Mouse (Mus musculus) urinary bladder, postnatal 14 days (tissue): Measurements from ENCODE around the gene Slc22a1.

ENCODE experiments used
- DNase-seq: peaks from one replicate; pipeline ENCODE4 v3.0.0; 2021; ENCODE audit warnings: low spot score

The Slc22a1 gene

GRCm38 (mm10) chr17:12675646-12676045 is at the start of gene Slc22a1:
Slc22a1 (minus strand) TSS chr17:12675829.
- DNase-seq, result peak; percentile 78

GRCm38 (mm10) chr17:12724767-12725744 is 49.4 kb upstream of the Slc22a1 start:
- DNase-seq, result peak; percentile 60

- DNase-seq, result peak; percentile 47
Observed at GRCm38 (mm10) chr17:12723986-12724766, 48.5 kb upstream of the Slc22a1 start.

- no peak for DNase-seq
Observed at GRCm38 (mm10) chr17:12722622-12723021, 47.0 kb upstream of the Slc22a1 start.

GRCm38 (mm10) chr17:12721118-12721886 is 45.7 kb upstream of the Slc22a1 start:
- DNase-seq, result no peak

GRCm38 (mm10) chr17:12718251-12718650 is 42.6 kb upstream of the Slc22a1 start:
- DNase-seq, result no peak

- no peak for DNase-seq
Observed at GRCm38 (mm10) chr17:12717445-12717844, 41.8 kb upstream of the Slc22a1 start.

GRCm38 (mm10) chr17:12715032-12715431 is 39.4 kb upstream of the Slc22a1 start:
- no peak for DNase-seq

GRCm38 (mm10) chr17:12714080-12714561 is 38.5 kb upstream of the Slc22a1 start:
- DNase-seq, result no peak

GRCm38 (mm10) chr17:12712993-12713392 is 37.4 kb upstream of the Slc22a1 start:
- no peak for DNase-seq

GRCm38 (mm10) chr17:12712191-12712590 is 36.6 kb upstream of the Slc22a1 start:
- DNase-seq, result no peak

GRCm38 (mm10) chr17:12710976-12711375 is 35.3 kb upstream of the Slc22a1 start:
- DNase-seq, result no peak

GRCm38 (mm10) chr17:12710050-12710780 is 34.6 kb upstream of the Slc22a1 start:
- DNase-seq, result no peak

GRCm38 (mm10) chr17:12708398-12708797 is 32.8 kb upstream of the Slc22a1 start:
- no peak for DNase-seq

GRCm38 (mm10) chr17:12706590-12707049 is 31.0 kb upstream of the Slc22a1 start:
- DNase-seq, result no peak

- DNase-seq, result no peak
Observed at GRCm38 (mm10) chr17:12702901-12703300, 27.3 kb upstream of the Slc22a1 start.

GRCm38 (mm10) chr17:12700373-12700772 is 24.7 kb upstream of the Slc22a1 start:
- no peak for DNase-seq

- DNase-seq, result no peak
Observed at GRCm38 (mm10) chr17:12691899-12692298, 16.3 kb upstream of the Slc22a1 start.

GRCm38 (mm10) chr17:12689537-12689936 is 13.9 kb upstream of the Slc22a1 start:
- peak; percentile 38 for DNase-seq

GRCm38 (mm10) chr17:12688427-12689110 is 12.9 kb upstream of the Slc22a1 start:
- DNase-seq, result peak; percentile 31
